In genomic region chr2:139608167-139608566, GRCm38 (mm10) we compare ENCODE assay signal across 16 mouse cellular contexts.
A peak's percentile ranks its signal among the peaks of the same experiment; 100 is the strongest.
DNase-seq lines count a peak whose midpoint lies in the region; ATAC-seq lines count a peak whose summit lies in the region.
"Had no signal": no experiment of that assay in that cellular context is flagged by ENCODE, and none has a peak within 500 bp of the region (broad histone marks: within the 10 kb centered on the region; RNA-seq: fewer than 3 reads in every experiment).

No protein-coding gene starts in this region.

- H3K27ac ChIP-seq in forebrain, embryonic 12.5 days: peak overlapping the region; percentile 27; the same call in 1 of the 2 replicates
- no peak overlapping the region for H3K27ac ChIP-seq in forebrain, embryonic 11.5 days (ENCODE audit: low read depth, low read length)
- no peak overlapping the region for H3K27ac ChIP-seq in midbrain, embryonic 11.5 days (ENCODE audit: low read depth, low read length)
- no peak overlapping the region for H3K27ac ChIP-seq in midbrain, embryonic 16.5 days (ENCODE audit: low read length)
- peak overlapping the region; percentile 88 for H3K27ac ChIP-seq in limb, embryonic 10.5 days
- H3K27ac ChIP-seq in neural tube, embryonic 13.5 days (replicated peaks): 0 out of 2 replicates have a peak overlapping the region, but pooled peaks have one; percentile 4
- H3K27ac ChIP-seq: heart, embryonic 13.5 days; lung, embryonic 15.5 days had no signal

- peak overlapping the region; percentile 32; the same call in 1 of the 2 replicates for H3K4me2 ChIP-seq in forebrain, embryonic 12.5 days
- no peak overlapping the region for H3K4me2 ChIP-seq in forebrain, embryonic 11.5 days (ENCODE audit: low read depth, low read length, severe bottlenecking)
- peak overlapping the region; percentile 12; the same call in 1 of the 2 replicates for H3K4me2 ChIP-seq in midbrain, embryonic 11.5 days
- H3K4me2 ChIP-seq in midbrain, embryonic 16.5 days (ENCODE audit: low read length): no peak overlapping the region
- H3K4me2 ChIP-seq in neural tube, embryonic 13.5 days: 0 out of 2 replicates have a peak overlapping the region, but pooled peaks have one; percentile 32
- H3K4me2 ChIP-seq: liver, embryonic 11.5 days; lung, embryonic 15.5 days had no signal

- WGBS in forebrain, embryonic 12.5 days: 24% methylated on average over 3 of the region's 3 CpGs
- 20% methylated on average over 3 of the region's 3 CpGs for WGBS in forebrain, embryonic 11.5 days
- WGBS in midbrain, embryonic 11.5 days: 20% methylated on average over 3 of the region's 3 CpGs
- 31% methylated on average over 3 of the region's 3 CpGs for WGBS in midbrain, embryonic 16.5 days
- WGBS in limb, embryonic 10.5 days: 15% methylated on average over 3 of the region's 3 CpGs
- WGBS in neural tube, embryonic 13.5 days: 21% methylated on average over 3 of the region's 3 CpGs

- H3K36me3 ChIP-seq in forebrain, embryonic 12.5 days (replicated peaks): no peaks in the 10 kb centered on the region
- no peaks in the 10 kb centered on the region for H3K36me3 ChIP-seq in forebrain, embryonic 11.5 days (ENCODE audit: control insufficient read depth, insufficient read depth, low read length)
- H3K36me3 ChIP-seq in midbrain, embryonic 11.5 days (ENCODE audit: control insufficient read depth, insufficient read depth, low read length): no peaks in the 10 kb centered on the region
- H3K36me3 ChIP-seq in midbrain, embryonic 16.5 days (ENCODE audit: control insufficient read depth, insufficient read depth, low read length): no peaks in the 10 kb centered on the region
- no peaks in the 10 kb centered on the region for H3K36me3 ChIP-seq in limb, embryonic 10.5 days
- no peaks in the 10 kb centered on the region for H3K36me3 ChIP-seq in neural tube, embryonic 13.5 days
- H3K36me3 ChIP-seq: heart, embryonic 13.5 days; lung, embryonic 15.5 days had no signal

- H3K27me3 ChIP-seq in forebrain, embryonic 12.5 days: peaks cover 22% of the 10 kb centered on the region; the same call in 1 of the 2 replicates
- H3K27me3 ChIP-seq in forebrain, embryonic 11.5 days (ENCODE audit: control insufficient read depth, insufficient read depth, low read length): no peaks in the 10 kb centered on the region
- 0 out of 2 replicates have a peak, but pooled peaks cover 2% of the 10 kb centered on the region for H3K27me3 ChIP-seq in midbrain, embryonic 11.5 days (ENCODE audit: control insufficient read depth, insufficient read depth, low read length)
- H3K27me3 ChIP-seq in midbrain, embryonic 16.5 days (ENCODE audit: control insufficient read depth, insufficient read depth, low read depth, low read length): no peaks in the 10 kb centered on the region
- H3K27me3 ChIP-seq in limb, embryonic 10.5 days (ENCODE audit: low read depth, poor library complexity, severe bottlenecking): no peaks in the 10 kb centered on the region
- H3K27me3 ChIP-seq in neural tube, embryonic 13.5 days: 0 out of 2 replicates have a peak, but pooled peaks cover 12% of the 10 kb centered on the region
- H3K27me3 ChIP-seq: heart, embryonic 13.5 days; lung, embryonic 15.5 days; megakaryocyte, embryonic 14.5 days had no signal

- H3K9ac ChIP-seq in forebrain, embryonic 12.5 days: no peak overlapping the region
- no peak overlapping the region for H3K9ac ChIP-seq in forebrain, embryonic 11.5 days (ENCODE audit: low read length)
- H3K9ac ChIP-seq in midbrain, embryonic 11.5 days (ENCODE audit: low read length): no peak overlapping the region
- H3K9ac ChIP-seq in midbrain, embryonic 16.5 days (ENCODE audit: low read depth, low read length): no peak overlapping the region
- no peak overlapping the region for H3K9ac ChIP-seq in neural tube, embryonic 13.5 days
- H3K9ac ChIP-seq: heart, embryonic 13.5 days; lung, embryonic 15.5 days had no signal

- H3K9me3 ChIP-seq in forebrain, embryonic 12.5 days: no peaks in the 10 kb centered on the region
- no peaks in the 10 kb centered on the region for H3K9me3 ChIP-seq in forebrain, embryonic 11.5 days (ENCODE audit: control insufficient read depth, low read length)
- H3K9me3 ChIP-seq in midbrain, embryonic 11.5 days (ENCODE audit: control insufficient read depth, low read length): no peaks in the 10 kb centered on the region
- H3K9me3 ChIP-seq in midbrain, embryonic 16.5 days (replicated peaks; ENCODE audit: control insufficient read depth, low read length, poor library complexity, severe bottlenecking): no peaks in the 10 kb centered on the region
- no peaks in the 10 kb centered on the region for H3K9me3 ChIP-seq in limb, embryonic 10.5 days (replicated peaks)
- no peaks in the 10 kb centered on the region for H3K9me3 ChIP-seq in neural tube, embryonic 13.5 days
- H3K9me3 ChIP-seq: heart, embryonic 13.5 days; lung, embryonic 15.5 days; megakaryocyte, embryonic 14.5 days had no signal

- peaks cover 22% of the 10 kb centered on the region for H3K4me1 ChIP-seq in forebrain, embryonic 12.5 days
- peaks cover 12% of the 10 kb centered on the region for H3K4me1 ChIP-seq in forebrain, embryonic 11.5 days (replicated peaks; ENCODE audit: control insufficient read depth, insufficient read depth, low read length)
- peaks cover 16% of the 10 kb centered on the region for H3K4me1 ChIP-seq in midbrain, embryonic 11.5 days (ENCODE audit: control insufficient read depth, insufficient read depth, low read length)
- peaks cover 17% of the 10 kb centered on the region; the same call in 1 of the 2 replicates for H3K4me1 ChIP-seq in midbrain, embryonic 16.5 days (ENCODE audit: control insufficient read depth, insufficient read depth, low read length)
- peaks cover 48% of the 10 kb centered on the region for H3K4me1 ChIP-seq in limb, embryonic 10.5 days
- H3K4me1 ChIP-seq in neural tube, embryonic 13.5 days (replicated peaks): peaks cover 35% of the 10 kb centered on the region
- H3K4me1 ChIP-seq: megakaryocyte, embryonic 14.5 days had no signal

- DNase-seq in forebrain, embryonic 11.5 days (ENCODE audit: low spot score): no peak
- no peak for DNase-seq in midbrain, embryonic 11.5 days (ENCODE audit: low spot score, missing footprints)
- no peak for DNase-seq in limb, embryonic 10.5 days (ENCODE audit: low spot score)
- DNase-seq in retina, embryonic 14.5 days (ENCODE audit: low spot score): no peak
- no peak for DNase-seq in liver
- DNase-seq: cerebellum, adult 11-12 months; gastrocnemius, postnatal 14 days; spleen, adult 18-20 months; thymus, postnatal 36 days had no signal

- peak; percentile 21; the same call in 1 of the 2 replicates for ATAC-seq in forebrain, embryonic 12.5 days (ENCODE audit: low FRiP score)
- ATAC-seq in forebrain, embryonic 11.5 days (replicated peaks; ENCODE audit: low FRiP score): no peak
- ATAC-seq in midbrain, embryonic 11.5 days (ENCODE audit: low FRiP score): peak; percentile 12; the same call in 1 of the 2 replicates
- no peak for ATAC-seq in midbrain, embryonic 16.5 days
- no peak for ATAC-seq in neural tube, embryonic 13.5 days (ENCODE audit: low read depth)

- H3K4me3 ChIP-seq in forebrain, embryonic 12.5 days (replicated peaks): no peak overlapping the region
- no peak overlapping the region for H3K4me3 ChIP-seq in forebrain, embryonic 11.5 days (ENCODE audit: low read depth, low read length)
- no peak overlapping the region for H3K4me3 ChIP-seq in midbrain, embryonic 11.5 days (ENCODE audit: low read depth, low read length)
- no peak overlapping the region for H3K4me3 ChIP-seq in midbrain, embryonic 16.5 days (ENCODE audit: low read depth, low read length)
- H3K4me3 ChIP-seq in limb, embryonic 10.5 days: no peak overlapping the region
- no peak overlapping the region for H3K4me3 ChIP-seq in neural tube, embryonic 13.5 days
- H3K4me3 ChIP-seq: heart, embryonic 13.5 days; lung, embryonic 15.5 days; megakaryocyte, embryonic 14.5 days had no signal

Comparison
In these comparisons a context has a peak if more than half of its experiments do, and no peak if none do; other contexts are left out.
1. ATAC-seq: peak in forebrain, embryonic 12.5 days (single experiment) and midbrain, embryonic 11.5 days (single experiment); none in forebrain, embryonic 11.5 days (single experiment), midbrain, embryonic 16.5 days (single experiment) and neural tube, embryonic 13.5 days (single experiment).
2. H3K27ac ChIP-seq: peak in forebrain, embryonic 12.5 days (single experiment), limb, embryonic 10.5 days (single experiment) and neural tube, embryonic 13.5 days (single experiment); none in forebrain, embryonic 11.5 days (single experiment), midbrain, embryonic 11.5 days (single experiment) and midbrain, embryonic 16.5 days (single experiment).
3. H3K4me2 ChIP-seq: peak in forebrain, embryonic 12.5 days (single experiment), midbrain, embryonic 11.5 days (single experiment) and neural tube, embryonic 13.5 days (single experiment); none in forebrain, embryonic 11.5 days (single experiment) and midbrain, embryonic 16.5 days (single experiment).